Mouse (Mus musculus): ENCODE results near the gene Ackr4. TPM values are rescaled to one million over a fixed set of nuclear protein-coding genes. Genes with fewer than 3 reads are reported as not detected.

Gene Ackr4
- polyA plus RNA-seq, 1 experiment from 2014 or later = 0.33 TPM

- no peak overlapping the region for H3K4me2 ChIP-seq (ENCODE audit: low read length)
- no peaks in the 10 kb centered on the region for H3K36me3 ChIP-seq (ENCODE audit: control insufficient read depth, insufficient read depth, low read length)
- no peaks in the 10 kb centered on the region for H3K4me1 ChIP-seq (ENCODE audit: control insufficient read depth, insufficient read depth, low read length)
- H3K9me3 ChIP-seq (replicated peaks; ENCODE audit: control insufficient read depth, low read length) = no peaks in the 10 kb centered on the region
- no peak for DNase-seq (ENCODE audit: low spot score)
- ATAC-seq = no peak
- 93% methylated on average over 1 of the region's 1 CpGs for WGBS
- no peaks in the 10 kb centered on the region for H3K27me3 ChIP-seq (replicated peaks; ENCODE audit: control insufficient read depth, insufficient read depth, low read length)
- no peak overlapping the region for H3K27ac ChIP-seq (ENCODE audit: low read depth, low read length)
- H3K9ac ChIP-seq (ENCODE audit: low read length) = no peak overlapping the region
- no peak overlapping the region for H3K4me3 ChIP-seq (ENCODE audit: low read depth, low read length)
Observed at GRCm38 (mm10) chr9:104078780-104079179, 48.0 kb downstream of the Ackr4 start.

DNA sequence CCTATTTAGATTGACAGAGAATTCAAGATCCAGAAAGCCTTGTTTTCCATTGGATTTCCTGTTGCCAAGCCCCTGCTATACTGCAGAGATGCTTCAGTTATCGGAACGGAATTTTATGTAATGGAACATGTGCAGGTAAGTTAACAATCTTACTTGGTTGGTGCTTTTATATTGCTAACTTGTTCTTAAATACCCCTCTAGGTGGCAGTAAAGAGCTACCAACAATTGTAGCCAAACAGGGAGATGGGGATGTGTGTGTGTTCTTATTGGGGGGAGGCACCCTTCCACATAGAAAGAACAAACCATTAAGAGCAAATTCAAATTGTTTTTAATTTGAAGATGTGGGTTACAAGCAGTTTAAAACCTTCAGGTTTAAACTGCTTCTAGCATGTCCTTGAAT lies 50.9 kb downstream of the Ackr4 start:
- DNase-seq (ENCODE audit: low spot score) (peak; percentile 47), ATAC-seq (no peak)
- no peaks in the 10 kb centered on the region for H3K9me3 ChIP-seq (replicated peaks; ENCODE audit: control insufficient read depth, low read length)
- H3K27me3 ChIP-seq (replicated peaks; ENCODE audit: control insufficient read depth, insufficient read depth, low read length) = no peaks in the 10 kb centered on the region
- no peak overlapping the region for H3K4me3 ChIP-seq (ENCODE audit: low read depth, low read length)
- no peaks in the 10 kb centered on the region for H3K4me1 ChIP-seq (ENCODE audit: control insufficient read depth, insufficient read depth, low read length)
- no peaks in the 10 kb centered on the region for H3K36me3 ChIP-seq (ENCODE audit: control insufficient read depth, insufficient read depth, low read length)
- H3K27ac ChIP-seq (ENCODE audit: low read depth, low read length) = no peak overlapping the region
- WGBS = 64% methylated on average over 2 of the region's 2 CpGs
- H3K4me2 ChIP-seq (ENCODE audit: low read length) = no peak overlapping the region
- no peak overlapping the region for H3K9ac ChIP-seq (ENCODE audit: low read length)

- no peak for DNase-seq (ENCODE audit: low spot score)
- ATAC-seq = no peak
- Histone ChIP-seq H3K4me1 (ENCODE audit: control insufficient read depth, insufficient read depth, low read length) (no peaks in the 10 kb centered on the region), H3K4me2 (ENCODE audit: low read length) (no peak overlapping the region), H3K27me3 (replicated peaks; ENCODE audit: control insufficient read depth, insufficient read depth, low read length) (no peaks in the 10 kb centered on the region), H3K4me3 (ENCODE audit: low read depth, low read length) (no peak overlapping the region), H3K9ac (ENCODE audit: low read length) (no peak overlapping the region), H3K27ac (ENCODE audit: low read depth, low read length) (no peak overlapping the region), H3K36me3 (ENCODE audit: control insufficient read depth, insufficient read depth, low read length) (no peaks in the 10 kb centered on the region), H3K9me3 (replicated peaks; ENCODE audit: control insufficient read depth, low read length) (no peaks in the 10 kb centered on the region)
- 81% methylated on average over 8 of the region's 8 CpGs for WGBS
Observed at GRCm38 (mm10) chr9:104070863-104071604, 55.7 kb downstream of the Ackr4 start.

- Histone ChIP-seq H3K4me2 (ENCODE audit: low read length) (no peak overlapping the region), H3K9ac (ENCODE audit: low read length) (no peak overlapping the region), H3K27me3 (replicated peaks; ENCODE audit: control insufficient read depth, insufficient read depth, low read length) (no peaks in the 10 kb centered on the region), H3K36me3 (ENCODE audit: control insufficient read depth, insufficient read depth, low read length) (no peaks in the 10 kb centered on the region), H3K27ac (ENCODE audit: low read depth, low read length) (no peak overlapping the region), H3K4me1 (ENCODE audit: control insufficient read depth, insufficient read depth, low read length) (no peaks in the 10 kb centered on the region), H3K9me3 (replicated peaks; ENCODE audit: control insufficient read depth, low read length) (no peaks in the 10 kb centered on the region), H3K4me3 (ENCODE audit: low read depth, low read length) (no peak overlapping the region)
- DNase-seq (ENCODE audit: low spot score) (no peak), ATAC-seq (no peak)
- WGBS = 91% methylated on average over 4 of the region's 4 CpGs
Observed at GRCm38 (mm10) chr9:104070241-104070640, 56.5 kb downstream of the Ackr4 start.

GRCm38 (mm10) chr9:104064571-104064970 lies 62.2 kb downstream of the Ackr4 start:
- H3K27ac ChIP-seq (ENCODE audit: low read depth, low read length) = no peak overlapping the region
- 28% methylated on average over 1 of the region's 1 CpGs for WGBS
- no peaks in the 10 kb centered on the region for H3K9me3 ChIP-seq (replicated peaks; ENCODE audit: control insufficient read depth, low read length)
- H3K27me3 ChIP-seq (replicated peaks; ENCODE audit: control insufficient read depth, insufficient read depth, low read length) = no peaks in the 10 kb centered on the region
- ATAC-seq (no peak), DNase-seq (ENCODE audit: low spot score) (no peak)
- no peak overlapping the region for H3K9ac ChIP-seq (ENCODE audit: low read length)
- peaks cover 9% of the 10 kb centered on the region for H3K4me1 ChIP-seq (ENCODE audit: control insufficient read depth, insufficient read depth, low read length)
- no peak overlapping the region for H3K4me3 ChIP-seq (ENCODE audit: low read depth, low read length)
- H3K36me3 ChIP-seq (ENCODE audit: control insufficient read depth, insufficient read depth, low read length) = peaks cover 11% of the 10 kb centered on the region
- no peak overlapping the region for H3K4me2 ChIP-seq (ENCODE audit: low read length)

GRCm38 (mm10) chr9:104063244-104063961 lies 63.3 kb downstream of the Ackr4 start, which contains the start of gene Acad11:
Gene Acad11 (plus strand): TSS chr9:104063377.
- Histone ChIP-seq H3K36me3 (ENCODE audit: control insufficient read depth, insufficient read depth, low read length) (peaks cover 18% of the 10 kb centered on the region), H3K27me3 (replicated peaks; ENCODE audit: control insufficient read depth, insufficient read depth, low read length) (no peaks in the 10 kb centered on the region), H3K9me3 (replicated peaks; ENCODE audit: control insufficient read depth, low read length) (no peaks in the 10 kb centered on the region), H3K4me2 (ENCODE audit: low read length) (peak within 1 kb of the TSS; percentile 91), H3K4me1 (ENCODE audit: control insufficient read depth, insufficient read depth, low read length) (peaks cover 9% of the 10 kb centered on the region), H3K4me3 (ENCODE audit: low read depth, low read length) (peak within 1 kb of the TSS; percentile 97), H3K27ac (ENCODE audit: low read depth, low read length) (peak within 1 kb of the TSS; percentile 17), H3K9ac (ENCODE audit: low read length) (peak within 1 kb of the TSS; percentile 81)
- DNase-seq (ENCODE audit: low spot score) = peak; percentile 93
- WGBS = under 1% methylated on average over 29 of the region's 30 CpGs
- ATAC-seq = peak; percentile 97

- peaks cover 26% of the 10 kb centered on the region for H3K36me3 ChIP-seq (ENCODE audit: control insufficient read depth, insufficient read depth, low read length)
- H3K9ac ChIP-seq (ENCODE audit: low read length) = peak within 1 kb of the TSS; percentile 81
- no peaks in the 10 kb centered on the region for H3K27me3 ChIP-seq (replicated peaks; ENCODE audit: control insufficient read depth, insufficient read depth, low read length)
- under 1% methylated on average over 59 of the region's 59 CpGs for WGBS
- H3K9me3 ChIP-seq (replicated peaks; ENCODE audit: control insufficient read depth, low read length) = no peaks in the 10 kb centered on the region
- H3K27ac ChIP-seq (ENCODE audit: low read depth, low read length) = peak within 1 kb of the TSS; percentile 17
- H3K4me3 ChIP-seq (ENCODE audit: low read depth, low read length) = peak within 1 kb of the TSS; percentile 97
- peak; percentile 81 for ATAC-seq
- peaks cover 9% of the 10 kb centered on the region for H3K4me1 ChIP-seq (ENCODE audit: control insufficient read depth, insufficient read depth, low read length)
- DNase-seq (ENCODE audit: low spot score) = peak; percentile 88
- H3K4me2 ChIP-seq (ENCODE audit: low read length) = peak within 1 kb of the TSS; percentile 91
Observed at GRCm38 (mm10) chr9:104062430-104063243, 64.1 kb downstream of the Ackr4 start, which contains the start of gene Uba5. Gene Uba5 (minus strand): TSS chr9:104063134.

- Histone ChIP-seq H3K27ac (ENCODE audit: low read depth, low read length) (no peak overlapping the region), H3K4me3 (ENCODE audit: low read depth, low read length) (no peak overlapping the region), H3K9ac (ENCODE audit: low read length) (no peak overlapping the region), H3K9me3 (replicated peaks; ENCODE audit: control insufficient read depth, low read length) (no peaks in the 10 kb centered on the region), H3K27me3 (replicated peaks; ENCODE audit: control insufficient read depth, insufficient read depth, low read length) (no peaks in the 10 kb centered on the region), H3K4me1 (ENCODE audit: control insufficient read depth, insufficient read depth, low read length) (no peaks in the 10 kb centered on the region), H3K4me2 (ENCODE audit: low read length) (no peak overlapping the region), H3K36me3 (ENCODE audit: control insufficient read depth, insufficient read depth, low read length) (peaks cover 95% of the 10 kb centered on the region)
- ATAC-seq (no peak), DNase-seq (ENCODE audit: low spot score) (no peak)
- WGBS = 90% methylated on average over 6 of the region's 6 CpGs
Observed at GRCm38 (mm10) chr9:104051028-104051427, 75.7 kb downstream of the Ackr4 start.
